Mouse (Mus musculus) brain, adult 2 months (tissue): Measurements from ENCODE around the gene Myocd.

Experiments used
- DNase-seq: peaks from one replicate; pipeline ENCODE4 v3.0.0; 2011; ENCODE audit warnings: low read depth, low spot score

The Myocd gene

DNA sequence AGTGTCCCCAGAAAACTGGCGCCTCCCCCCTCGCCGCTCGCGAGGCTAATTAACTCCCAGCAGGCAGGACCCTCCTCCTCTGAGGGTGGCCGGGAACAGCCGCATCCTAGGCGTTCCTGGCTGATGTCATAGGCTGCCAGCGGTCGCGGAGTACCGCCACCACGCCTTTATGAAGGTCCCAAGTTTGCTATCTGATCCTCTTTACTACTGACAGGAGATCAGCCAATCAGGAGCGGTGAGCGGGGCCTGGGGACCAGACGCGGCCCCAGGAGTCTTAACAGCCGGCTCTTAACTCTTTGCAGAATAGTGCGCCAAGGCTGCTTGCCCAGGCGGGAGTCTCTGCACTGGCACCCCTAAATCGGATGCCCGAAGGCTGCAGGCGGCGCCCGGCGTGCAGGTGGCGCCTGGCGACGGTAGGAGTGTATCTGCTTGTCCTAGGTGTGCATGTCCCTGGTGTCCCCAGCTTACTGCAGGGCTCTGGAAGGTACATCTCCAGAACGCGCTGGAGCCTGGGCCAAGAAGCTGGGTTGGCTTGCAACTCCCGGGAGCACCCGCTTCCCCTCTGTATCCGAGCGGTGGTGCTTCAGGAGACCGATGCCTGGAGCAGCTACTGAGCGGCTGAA lies at the start of gene Myocd:
Myocd (minus strand) TSS at position 139 of the 623 bp plus-strand sequence.
- DNase-seq = peak; percentile 12

GRCm38 (mm10) chr11:65303824-65304223 lies 34.0 kb upstream of the Myocd start:
- DNase-seq = no peak

DNA sequence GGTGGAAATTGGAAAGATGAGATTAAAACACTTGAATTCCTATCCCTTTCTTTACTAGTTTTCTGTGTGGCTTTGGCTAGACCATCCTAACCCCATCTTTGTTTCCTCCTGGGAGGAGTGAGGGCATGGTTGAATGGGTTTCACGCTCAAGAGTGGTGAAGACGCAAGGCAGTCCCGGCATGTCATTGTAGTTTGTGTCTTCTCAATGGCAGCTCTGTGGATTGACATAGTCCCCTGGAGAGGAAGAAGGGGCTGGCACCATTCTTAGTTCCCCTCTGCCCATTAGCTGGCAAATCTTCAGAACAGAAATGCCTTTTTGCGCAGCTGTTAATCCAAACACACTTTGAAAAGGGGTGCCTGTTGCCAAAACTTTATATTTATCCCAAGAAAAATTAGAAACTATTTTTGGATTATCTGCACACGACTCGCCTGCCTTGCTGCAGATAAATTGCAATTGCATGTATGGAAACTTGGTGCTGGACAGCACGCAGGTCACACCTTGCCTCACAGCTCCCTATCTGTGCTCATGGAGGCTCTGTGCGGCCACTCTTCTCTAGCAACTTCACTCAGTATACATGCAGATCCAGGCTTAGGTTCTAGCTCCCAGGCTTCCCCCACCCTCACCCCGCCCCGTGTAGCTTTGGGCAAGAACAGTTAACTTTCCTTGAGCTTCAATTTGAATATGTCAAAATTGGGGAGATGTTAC lies 24.5 kb upstream of the Myocd start:
- no peak for DNase-seq

- no peak for DNase-seq
Measured at GRCm38 (mm10) chr11:65292994-65293393, 23.2 kb upstream of the Myocd start.

GRCm38 (mm10) chr11:65287706-65288105 lies 17.9 kb upstream of the Myocd start:
- DNase-seq = no peak

GRCm38 (mm10) chr11:65286211-65286610 lies 16.4 kb upstream of the Myocd start:
- DNase-seq = no peak

DNA sequence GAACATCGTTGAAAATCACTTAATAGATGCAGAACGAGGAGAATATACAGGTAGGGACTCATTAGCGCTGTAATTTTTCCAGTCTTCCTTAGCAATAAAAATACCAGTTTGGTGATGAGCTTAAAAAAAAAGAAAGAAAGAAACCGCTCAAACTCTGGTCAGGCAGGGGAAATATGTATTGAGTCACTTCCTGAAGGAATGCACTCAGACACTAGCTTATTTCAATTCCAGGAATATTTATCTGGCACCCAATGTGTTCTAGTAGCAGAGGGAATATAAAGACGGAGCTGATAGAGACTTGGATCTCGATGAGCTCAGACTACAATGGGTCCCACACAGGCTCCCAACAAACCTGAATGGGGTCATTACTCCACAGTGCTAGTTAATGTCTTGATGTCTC lies 5.7 kb upstream of the Myocd start:
- no peak for DNase-seq

DNA sequence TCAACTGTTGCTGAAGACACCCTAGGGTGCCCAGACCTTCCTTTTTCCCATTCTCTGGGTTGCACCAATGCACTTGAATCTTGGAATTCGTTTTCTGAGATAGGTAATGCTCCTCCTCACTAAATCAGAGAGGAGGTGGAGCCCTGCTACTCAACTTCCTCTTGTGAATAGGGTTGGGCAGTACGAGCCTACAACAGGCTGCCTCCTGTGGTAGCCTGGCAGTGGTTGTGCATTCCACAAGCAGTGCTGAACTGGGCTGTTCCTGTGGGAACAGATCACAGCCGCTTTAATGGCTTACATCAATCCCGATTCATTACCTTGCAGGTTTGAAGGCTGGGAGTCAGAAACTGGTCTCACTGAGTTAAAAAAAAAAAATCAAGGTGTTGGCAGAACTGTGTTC lies 1.2 kb upstream of the Myocd start:
- DNase-seq = no peak

- peak; percentile 71 for DNase-seq
Measured at GRCm38 (mm10) chr11:65268310-65268709, 1.5 kb downstream of the Myocd start.

DNA sequence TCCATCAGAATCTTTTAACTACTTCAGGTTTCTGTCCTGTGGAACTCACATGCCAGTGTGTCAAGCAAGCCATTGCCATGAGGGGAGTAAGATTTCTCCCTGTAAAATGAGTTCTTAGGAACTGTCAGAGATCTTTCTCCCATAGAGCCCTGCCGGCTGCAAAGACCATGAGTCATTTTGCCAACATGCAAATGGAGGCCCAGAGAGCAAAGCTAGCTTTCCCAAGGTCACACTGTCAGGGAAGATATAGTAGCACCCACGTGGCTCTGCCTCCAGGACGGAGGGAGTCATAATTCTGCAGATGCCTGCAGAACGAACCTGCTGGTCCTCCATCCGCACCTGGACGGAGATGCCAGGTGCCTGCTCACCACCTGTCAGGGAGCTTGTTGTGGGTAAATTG lies 6.3 kb downstream of the Myocd start:
- DNase-seq = no peak

DNA sequence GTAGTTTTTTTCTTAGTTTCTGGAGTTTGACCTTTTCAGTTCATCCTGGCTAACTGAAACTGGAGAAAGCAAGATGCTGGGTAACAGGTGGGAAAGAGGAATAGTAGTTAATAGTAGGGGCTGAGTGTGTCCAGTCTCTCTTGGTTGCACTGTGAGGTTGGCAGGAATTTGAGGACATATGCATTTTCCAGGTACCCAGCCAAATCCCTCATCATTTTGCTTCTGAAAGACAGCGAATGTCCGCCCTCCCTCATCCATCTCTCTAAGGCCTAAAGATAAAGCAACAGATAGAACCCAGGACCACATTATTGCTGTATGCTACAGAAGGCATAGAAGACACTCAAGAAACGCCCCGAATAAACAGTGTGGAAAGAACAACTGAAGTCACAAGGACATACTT lies 10.8 kb downstream of the Myocd start:
- DNase-seq = no peak

DNA sequence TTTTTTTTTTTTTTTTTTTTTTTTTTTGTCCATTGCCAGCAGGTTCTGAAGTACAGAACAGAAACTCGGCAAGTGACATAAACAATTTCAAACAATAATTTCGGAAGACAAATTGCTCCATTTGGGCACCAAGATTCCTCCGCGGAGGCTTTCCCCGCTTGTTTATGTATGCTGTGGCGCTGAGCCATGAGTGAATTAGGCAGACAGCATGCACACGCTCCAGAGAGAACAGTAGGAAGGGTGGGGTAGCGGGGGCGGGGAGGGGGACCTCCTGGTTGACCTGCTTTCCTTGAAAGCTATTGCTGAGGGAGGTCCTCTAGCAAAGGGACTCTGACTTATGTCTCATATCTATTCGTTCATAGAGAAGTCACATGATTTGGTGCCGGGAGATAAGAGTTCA lies 13.6 kb downstream of the Myocd start:
- no peak for DNase-seq

DNA sequence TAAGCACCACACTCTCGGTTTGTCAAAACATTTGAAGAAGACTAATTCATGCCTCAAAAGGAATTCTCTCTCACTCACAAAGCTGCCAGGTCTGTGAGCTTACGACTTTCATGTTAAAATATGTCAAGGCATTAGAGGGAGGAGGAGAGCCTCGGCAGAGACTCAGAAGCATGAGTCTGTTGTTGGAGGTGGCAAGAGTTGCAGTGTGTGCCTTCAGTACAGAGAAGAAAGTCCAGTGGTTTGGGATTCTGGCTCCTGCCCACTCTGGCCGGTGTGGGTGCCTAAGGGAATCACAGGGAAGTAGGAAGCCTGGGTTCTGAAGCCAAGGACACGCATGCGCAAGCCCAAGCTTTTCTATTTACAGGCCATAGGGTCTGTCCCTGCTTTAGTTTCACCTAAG lies 14.2 kb downstream of the Myocd start:
- DNase-seq = no peak

DNA sequence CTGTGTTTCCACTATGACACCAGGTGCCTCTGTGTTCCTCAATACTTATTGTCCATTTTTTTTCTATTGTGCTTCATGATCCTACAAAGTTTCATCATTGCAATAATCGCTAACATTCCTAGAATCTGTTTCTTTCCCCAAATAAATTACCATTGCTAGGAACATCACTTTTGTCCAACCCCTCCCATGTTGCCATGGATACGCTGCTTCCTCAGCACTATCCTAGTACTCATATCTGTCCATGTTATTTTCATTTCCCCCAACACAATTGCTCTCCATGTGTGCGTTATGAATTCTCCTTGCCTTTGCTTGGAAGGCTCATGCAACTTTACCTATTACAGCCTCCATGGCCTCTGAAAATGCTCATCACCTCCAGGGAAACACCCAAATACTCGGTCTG lies 19.4 kb downstream of the Myocd start:
- DNase-seq = peak; percentile 67

GRCm38 (mm10) chr11:65246301-65247054 lies 23.3 kb downstream of the Myocd start:
- peak; percentile 80 for DNase-seq

GRCm38 (mm10) chr11:65243593-65243992 lies 26.2 kb downstream of the Myocd start:
- DNase-seq = peak; percentile 9

DNA sequence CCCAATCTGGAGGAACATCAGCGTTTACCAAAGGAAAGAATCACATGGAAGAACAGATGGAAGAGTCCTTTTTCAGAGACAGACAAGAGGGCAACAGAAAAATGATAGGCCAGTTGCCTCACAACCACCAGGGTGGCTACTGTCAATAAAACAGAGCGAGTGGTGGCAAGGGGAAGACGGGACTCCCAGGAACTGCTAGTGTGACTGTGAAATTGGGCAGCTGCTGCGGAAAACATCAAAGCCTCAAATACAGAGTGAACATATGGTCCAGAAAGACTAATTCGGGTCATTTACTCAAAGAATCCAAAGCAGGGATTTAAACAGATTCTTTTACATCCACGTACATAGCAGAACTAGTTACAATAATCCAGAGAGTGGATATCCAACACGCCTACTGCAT lies 29.3 kb downstream of the Myocd start:
- DNase-seq = peak; percentile 41

DNA sequence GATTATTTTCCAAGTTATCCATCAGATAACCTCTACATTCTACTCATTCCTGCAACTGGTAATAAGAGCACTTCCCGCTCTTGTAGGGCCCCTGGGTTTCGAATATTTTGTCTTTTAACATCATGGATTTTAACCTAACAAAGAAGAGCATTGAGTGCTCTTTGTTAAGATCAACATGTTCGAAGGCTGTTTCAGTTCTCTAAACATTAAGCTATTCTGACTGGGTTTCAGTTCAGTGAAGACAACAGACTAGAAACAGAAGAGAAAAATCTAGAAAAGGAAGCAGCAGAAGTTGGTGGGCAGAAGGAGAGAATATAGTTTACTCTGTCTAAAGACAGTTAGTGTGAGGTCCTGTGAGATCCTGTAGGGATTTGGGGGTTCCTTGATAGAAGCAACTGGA lies 31.9 kb downstream of the Myocd start:
- DNase-seq = no peak

- no peak for DNase-seq
Measured at GRCm38 (mm10) chr11:65236907-65237306, 32.9 kb downstream of the Myocd start.

- peak; percentile 49 for DNase-seq
Measured at GRCm38 (mm10) chr11:65235374-65235773, 34.4 kb downstream of the Myocd start.

DNA sequence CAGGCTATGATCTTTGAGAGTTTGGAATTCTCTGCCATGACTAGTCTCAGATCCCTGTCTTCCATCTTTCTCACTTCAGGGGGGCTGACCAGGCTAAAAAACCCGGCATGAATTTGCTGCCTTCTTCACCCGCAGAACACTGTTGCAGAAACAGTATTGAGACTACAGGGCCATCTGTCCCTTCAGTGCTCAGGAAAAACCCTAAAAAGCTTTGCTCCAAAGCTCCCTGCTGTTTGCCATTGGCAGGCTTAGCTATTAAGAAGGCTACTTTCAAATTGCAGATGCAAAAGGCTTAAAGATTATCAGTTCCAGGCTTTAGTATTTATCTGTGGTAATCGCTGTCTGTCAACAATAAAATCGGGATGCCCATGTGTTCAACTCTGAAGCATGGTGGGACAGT lies 38.0 kb downstream of the Myocd start:
- no peak for DNase-seq

DNA sequence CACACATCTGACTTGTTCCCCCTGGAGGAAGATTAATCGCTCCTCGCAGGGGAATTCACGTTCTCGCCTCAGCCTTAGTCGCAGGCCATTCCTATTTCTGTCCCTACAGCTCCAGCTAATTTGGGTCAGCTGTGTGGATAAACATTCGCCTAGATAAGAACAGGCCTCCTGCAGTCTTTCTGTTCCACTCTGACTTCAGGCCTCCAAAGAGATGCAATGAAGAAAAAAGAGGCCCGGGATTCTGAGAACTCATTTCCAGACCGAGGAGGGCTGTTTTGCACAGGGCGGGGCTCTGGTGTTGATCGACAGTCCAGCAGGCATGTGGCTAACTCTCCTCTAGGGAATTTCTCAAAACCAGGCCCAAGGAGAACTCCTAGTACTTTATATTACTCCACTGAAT lies 43.0 kb downstream of the Myocd start:
- DNase-seq = peak; percentile 47
